Mouse (Mus musculus) spleen, postnatal 0 days (tissue): ENCODE measurements around the gene Cep97. TPM values are rescaled to one million over a fixed set of nuclear protein-coding genes. Genes with fewer than 3 reads are reported as not detected.

ENCODE experiments used
- polyA plus RNA-seq: library from polyadenylated mRNA; unstranded; fragments of >200 nt; fragmentation: Nextera tagmentation; extraction: Ambion mirVana; gene quantifications from 2 replicates; pipeline ENCODE4 v1.2.1, GENCODE M21; 2015

Gene Cep97
- 6.7 and 7.0 TPM in 2 replicates for polyA plus RNA-seq

DNA sequence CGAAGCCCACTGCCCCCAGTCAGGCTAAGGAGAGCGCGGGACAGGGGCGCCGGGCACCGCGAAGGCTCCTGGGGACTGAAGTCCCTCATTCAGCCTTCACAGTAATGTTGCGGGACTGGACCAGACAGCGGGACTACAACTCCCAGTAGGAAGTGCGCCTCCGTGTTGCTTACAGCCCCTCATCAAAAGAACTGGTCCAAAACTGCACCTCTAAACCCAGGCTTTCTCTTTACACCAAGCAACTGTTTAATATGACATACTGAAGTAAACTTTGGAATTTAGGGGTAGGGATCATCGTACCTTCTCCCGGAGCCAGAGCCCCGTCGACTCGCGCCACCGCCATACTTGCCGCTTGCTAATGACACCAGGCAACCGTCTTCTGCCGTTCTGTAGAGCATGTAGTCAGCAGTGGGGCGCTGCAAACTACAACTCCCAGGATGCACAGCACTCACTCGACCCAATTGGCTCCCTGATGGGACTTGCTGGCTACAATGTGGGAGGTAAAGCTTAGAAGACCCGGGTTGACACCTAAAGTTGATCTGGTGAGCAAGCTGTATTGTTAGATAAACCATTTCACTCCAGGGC lies at the start of gene Cep97:
Gene Cep97 (minus strand): TSS at position 403 of the 585 bp plus-strand sequence.

DNA sequence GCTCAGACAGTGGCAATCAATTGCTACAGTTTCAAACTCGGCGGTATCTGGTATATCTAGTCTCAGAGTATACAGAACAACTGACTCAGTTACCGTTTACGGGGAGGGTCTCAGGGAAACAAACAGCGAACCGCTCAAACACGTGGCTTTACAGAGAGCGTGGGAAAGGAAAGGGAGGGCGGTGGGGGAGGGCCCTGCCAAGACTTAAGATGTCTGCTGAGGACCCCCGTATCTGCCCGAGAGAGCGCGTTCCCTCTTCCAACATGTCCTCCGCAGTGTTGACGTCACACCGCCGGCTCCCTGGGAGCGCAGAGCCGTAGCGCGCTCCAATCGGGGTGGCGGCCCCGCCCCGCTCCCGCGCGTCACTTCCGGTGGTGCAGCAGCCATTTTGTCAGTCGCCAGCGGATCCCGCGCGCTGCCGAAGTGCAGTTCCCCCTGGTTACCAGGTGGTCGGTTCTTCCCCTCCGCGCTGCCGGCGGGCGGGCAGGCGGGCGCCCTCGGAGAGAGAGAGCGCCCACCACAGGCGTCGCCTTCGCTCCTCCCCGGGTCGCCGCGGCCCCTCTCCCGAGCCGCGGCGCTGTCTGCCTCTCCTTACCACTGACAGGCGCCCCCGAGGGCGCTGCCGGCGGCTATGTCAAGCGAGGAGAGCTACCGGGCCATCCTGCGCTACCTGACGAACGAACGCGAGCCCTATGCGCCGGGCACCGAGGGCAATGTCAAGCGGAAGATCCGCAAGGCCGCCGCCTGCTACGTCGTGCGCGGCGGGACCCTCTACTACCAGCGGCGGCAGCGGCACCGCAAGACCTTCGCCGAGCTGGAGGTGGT lies 39.0 kb upstream of the Cep97 start, which contains the start of gene Zbtb11:
Gene Zbtb11 (plus strand): TSS at position 453 of the 825 bp plus-strand sequence.

DNA sequence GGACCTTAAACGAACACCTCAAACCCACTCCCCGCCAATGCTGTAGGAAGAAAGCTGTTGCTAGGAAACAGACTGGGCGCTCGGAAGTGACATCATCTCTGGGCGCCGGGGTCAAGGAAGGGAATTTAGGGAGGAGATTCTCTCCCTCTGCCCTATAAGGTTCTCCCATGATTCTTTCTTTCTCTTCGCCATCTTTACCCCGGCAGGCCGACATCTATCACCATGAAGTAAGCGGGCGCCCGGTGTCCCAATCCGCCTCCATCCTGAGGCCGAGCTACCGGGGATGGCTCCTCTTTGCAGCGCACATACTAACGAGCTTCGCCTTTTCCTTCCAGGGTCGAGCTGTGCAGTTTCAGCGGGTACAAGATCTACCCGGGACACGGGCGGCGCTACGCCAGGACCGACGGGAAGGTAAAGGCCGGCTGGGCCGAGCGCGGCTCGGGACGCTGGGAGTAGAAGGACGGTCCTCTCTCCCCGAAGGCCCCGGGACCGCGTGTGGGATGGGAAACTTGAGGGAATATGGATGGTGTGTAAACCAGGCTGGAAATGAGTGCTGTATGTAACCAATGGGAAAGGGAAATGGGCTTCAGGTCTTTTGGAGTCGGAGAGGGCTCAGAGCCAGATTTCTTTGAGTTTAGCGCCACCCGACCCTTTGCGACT lies 31.7 kb upstream of the Cep97 start, which contains the start of gene Rpl24:
Gene Rpl24 (plus strand): TSS at position 64 of the 660 bp plus-strand sequence.

DNA sequence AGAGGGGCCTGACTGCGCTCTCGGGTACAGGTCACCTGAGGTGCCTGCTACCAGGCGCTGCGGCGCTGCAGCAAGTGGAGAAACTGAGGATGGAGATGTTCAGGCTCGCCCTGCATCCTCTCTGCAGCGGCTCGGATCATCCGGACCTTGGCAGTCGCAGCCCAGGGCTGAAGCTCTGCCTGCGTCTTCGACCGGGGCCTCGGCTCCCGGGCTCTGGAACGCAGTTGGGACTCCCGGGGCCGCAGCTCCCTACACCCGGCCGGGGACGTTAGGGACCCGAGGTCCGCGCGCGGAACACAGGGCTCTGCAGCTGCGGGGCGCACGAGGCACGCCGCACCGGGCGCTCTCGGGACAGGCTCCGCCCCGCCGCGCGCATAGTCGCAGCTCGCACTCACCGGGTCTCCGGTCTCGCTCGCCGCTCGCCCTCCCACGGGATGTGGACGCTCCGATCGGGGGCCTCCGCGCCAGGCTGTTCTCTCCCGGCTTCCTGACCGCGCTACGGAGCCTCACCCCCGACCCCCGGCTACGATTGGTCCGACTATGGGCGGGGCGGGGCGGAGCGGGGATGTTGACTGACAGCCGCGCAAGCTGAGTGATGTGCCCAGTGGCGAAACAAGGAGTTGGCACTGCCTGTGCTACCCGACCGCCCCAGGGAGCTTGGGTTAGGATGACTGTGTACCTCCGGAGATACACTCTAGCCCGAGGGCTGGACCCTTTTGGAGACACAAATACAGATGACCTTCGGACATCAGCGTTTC lies 39.6 kb downstream of the Cep97 start, which contains the start of gene Nxpe3:
Gene Nxpe3 (minus strand): TSS at position 393 of the 758 bp plus-strand sequence.

Other genes with a start within 250 kb of the Cep97 start
- gene Nfkbiz, start 96.0 kb downstream of the Cep97 start, polyA plus RNA-seq = 3.6 and 5.0 TPM in 2 replicates
- gene Nxpe3, start 39.6 kb downstream of the Cep97 start, polyA plus RNA-seq = 0.97 and 1.1 TPM in 2 replicates
- 637 and 676 TPM in 2 replicates for gene Rpl24, start 31.4 kb upstream of the Cep97 start, polyA plus RNA-seq
- gene Zbtb11, start 39.0 kb upstream of the Cep97 start, polyA plus RNA-seq = 13.2 and 13.8 TPM in 2 replicates
- gene Pcnp, start 94.9 kb upstream of the Cep97 start, polyA plus RNA-seq = 112 and 113 TPM in 2 replicates
- 16.2 and 16.3 TPM in 2 replicates for gene Trmt10c, start 103.0 kb upstream of the Cep97 start, polyA plus RNA-seq
- gene Senp7, start 113.5 kb upstream of the Cep97 start, polyA plus RNA-seq = 24.4 and 25.1 TPM in 2 replicates